Mouse (Mus musculus): ENCODE results near the gene Gng7.

The Gng7 gene

DNA sequence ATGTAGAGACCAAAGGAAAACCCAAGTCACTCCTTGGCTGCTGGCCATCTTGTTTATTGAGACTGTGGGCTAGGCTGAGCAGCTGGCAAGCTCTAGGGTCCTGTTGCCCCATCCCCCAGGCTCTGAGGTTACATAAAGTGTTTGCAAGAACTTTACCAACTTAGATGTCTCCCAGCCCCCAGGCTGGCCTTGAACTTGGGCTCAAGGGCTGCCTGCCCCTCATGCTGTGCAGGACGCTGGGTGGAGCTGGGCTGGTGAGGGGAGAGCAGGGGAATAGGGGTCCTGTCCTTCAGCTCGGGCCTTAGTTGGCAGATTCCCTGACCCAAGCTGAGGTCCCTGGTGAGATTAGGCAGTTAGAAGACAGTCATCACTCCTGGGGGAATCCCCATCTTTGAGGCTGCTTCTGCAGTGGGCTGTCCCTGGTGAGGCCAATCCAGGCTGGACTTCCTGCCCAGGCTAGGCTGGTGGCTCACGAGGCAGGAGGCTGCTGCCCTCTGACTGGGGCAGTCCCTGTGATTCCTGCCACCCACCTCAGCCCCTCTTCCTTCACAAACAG lies 47.6 kb downstream of the Gng7 start:
- DNase-seq (ENCODE audit: low spot score) = no peak

DNA sequence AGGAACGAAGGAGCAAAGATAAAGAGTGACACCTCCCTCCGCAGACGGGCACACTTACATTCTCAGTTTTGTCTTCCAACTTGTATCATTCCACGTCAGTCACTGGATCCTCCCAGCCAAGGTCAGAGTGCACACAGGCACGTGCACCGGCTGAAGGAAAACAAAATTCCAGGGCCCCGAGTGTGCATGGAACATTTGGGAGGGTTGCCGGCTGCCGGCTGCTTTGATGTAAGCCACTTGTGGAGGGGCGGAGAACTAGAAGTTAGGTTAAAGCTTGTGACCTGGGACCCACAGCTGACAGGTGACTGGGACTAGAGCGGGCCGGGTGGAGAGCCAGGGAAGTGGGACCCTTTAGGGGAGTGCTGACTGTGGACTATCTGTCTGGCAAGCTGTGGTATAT lies 48.4 kb downstream of the Gng7 start:
- DNase-seq (ENCODE audit: low spot score) = peak; percentile 74

DNA sequence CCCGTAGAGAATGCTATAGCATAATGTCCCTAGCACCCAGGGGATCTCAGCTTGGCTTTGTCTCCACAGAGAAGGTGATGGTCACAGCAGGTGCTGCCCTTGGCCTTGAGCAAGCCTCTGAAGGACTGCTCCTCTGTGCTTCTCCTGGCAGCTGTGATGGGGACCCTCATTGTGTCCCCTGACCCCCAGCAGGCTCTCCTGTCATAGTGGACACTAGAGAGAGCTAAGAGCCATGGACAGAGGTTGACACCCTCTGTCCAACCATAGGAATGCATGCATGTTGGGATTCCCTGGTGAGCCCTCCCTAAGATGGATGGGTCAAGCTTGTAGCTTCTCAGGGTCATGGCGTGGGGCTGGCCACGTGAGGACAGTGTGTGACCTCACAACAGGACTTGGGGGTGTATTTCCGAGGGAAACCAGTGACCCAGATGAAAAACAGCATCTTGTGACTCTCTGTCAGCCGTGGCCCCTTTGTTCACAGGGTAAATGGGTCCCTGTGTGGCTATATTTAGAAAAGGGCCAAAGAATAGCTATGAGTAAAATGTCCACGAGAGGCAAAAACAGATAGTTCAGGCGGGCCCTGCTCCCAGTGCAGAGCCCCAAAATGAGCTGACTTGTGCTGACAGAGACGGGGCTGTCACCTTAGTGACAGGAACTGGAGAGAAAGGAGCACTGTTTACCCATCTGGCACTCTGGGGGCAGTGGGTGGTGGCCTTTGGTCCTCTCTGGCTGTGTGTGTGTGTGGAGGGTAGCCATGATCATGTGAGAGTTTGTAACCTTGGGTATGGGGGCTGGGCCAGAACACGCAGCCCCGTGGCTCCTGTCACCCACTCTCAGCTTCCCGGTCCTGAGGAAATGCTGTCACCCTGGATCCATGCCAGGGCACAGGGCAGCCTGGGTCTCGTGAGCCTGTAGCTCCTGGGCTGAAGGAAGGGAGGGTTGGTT lies 51.4 kb downstream of the Gng7 start:
- peak; percentile 88 for DNase-seq (ENCODE audit: low spot score)

DNA sequence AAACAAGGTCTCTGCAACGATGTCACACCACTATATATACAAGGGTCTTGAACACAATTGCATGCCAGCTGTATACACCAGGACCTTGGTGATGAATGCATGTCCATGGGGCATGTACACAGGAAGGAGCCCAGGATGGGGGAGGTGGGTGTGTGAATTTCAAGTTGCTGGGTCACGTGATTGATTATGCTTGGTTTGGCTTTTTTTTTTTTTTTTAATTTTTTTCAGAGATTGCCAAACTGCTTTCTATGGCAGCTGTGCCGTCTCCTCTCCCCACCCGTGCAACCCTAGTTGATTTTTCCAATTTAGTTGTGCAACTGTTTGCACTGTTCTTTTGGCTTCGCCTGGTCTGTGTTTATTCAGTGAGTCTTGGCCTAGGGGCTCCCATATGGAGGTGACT lies 52.2 kb downstream of the Gng7 start:
- peak; percentile 80 for DNase-seq (ENCODE audit: low spot score)

DNA sequence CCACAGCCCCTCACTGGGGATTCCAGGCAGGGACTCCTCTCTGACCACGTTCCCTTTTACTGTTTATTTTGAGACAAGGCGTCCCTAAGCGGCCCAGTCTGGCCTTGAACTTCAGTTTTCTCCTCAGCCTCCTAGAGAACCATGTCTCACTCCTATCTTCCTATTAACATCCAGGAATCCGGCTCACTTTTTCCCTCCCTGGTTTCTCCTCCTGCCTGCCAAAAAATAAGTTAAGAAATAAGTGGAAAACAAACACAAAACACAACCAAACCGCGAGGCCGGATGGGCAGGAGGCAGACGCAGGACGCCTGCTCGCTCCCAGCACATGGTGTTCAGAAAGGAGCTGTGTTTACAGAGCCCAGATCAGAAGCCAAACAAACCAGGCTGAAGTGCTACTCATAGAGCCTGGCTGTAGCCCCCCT lies 52.7 kb downstream of the Gng7 start:
- peak; percentile 86 for DNase-seq (ENCODE audit: low spot score)

DNA sequence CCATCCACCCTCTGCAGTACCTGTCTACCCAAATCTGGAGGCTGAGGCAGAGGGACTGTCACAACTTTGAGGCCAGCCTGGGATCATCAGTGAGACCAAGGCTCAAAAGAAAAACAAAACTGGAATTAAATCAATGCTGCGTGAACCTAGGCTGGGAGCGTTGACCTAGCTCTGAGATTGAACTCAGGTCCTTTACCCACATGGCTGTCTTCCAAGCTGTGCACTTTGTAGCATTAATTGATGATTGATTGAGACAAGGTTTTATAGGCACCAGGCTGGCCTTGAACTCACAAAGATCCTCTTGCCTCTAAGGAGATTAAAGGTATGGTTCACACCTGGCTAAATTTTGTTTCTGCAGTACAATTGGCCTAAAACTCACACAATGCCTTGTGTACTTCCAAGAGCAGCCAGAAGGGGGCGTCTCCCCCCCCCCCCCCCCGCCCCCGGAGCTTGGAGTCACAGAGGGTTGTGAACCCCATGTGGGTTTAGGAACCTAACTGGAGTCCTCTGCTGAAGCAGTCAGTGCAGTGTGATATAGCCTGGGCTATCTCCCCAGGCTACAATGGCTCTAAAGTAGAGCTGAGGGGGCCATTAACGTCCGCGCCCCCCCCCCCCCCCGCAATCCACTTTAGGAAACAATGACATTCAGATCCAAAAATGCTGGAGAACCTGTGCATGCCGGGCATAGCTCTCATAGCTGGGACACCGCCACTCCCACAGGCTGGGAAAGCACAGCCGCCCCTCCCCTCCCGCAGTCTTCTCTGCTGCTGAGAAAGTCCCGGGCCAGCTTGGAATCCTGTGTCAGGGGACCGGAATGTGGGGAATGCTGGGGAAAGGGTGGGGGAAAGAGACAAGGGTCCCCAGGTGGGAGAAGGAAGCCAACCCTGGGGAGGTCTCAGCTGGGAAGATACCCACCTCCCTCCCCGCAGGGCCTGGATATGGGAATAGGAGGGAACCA lies 53.9 kb downstream of the Gng7 start:
- peak; percentile 87 for DNase-seq (ENCODE audit: low spot score)

DNA sequence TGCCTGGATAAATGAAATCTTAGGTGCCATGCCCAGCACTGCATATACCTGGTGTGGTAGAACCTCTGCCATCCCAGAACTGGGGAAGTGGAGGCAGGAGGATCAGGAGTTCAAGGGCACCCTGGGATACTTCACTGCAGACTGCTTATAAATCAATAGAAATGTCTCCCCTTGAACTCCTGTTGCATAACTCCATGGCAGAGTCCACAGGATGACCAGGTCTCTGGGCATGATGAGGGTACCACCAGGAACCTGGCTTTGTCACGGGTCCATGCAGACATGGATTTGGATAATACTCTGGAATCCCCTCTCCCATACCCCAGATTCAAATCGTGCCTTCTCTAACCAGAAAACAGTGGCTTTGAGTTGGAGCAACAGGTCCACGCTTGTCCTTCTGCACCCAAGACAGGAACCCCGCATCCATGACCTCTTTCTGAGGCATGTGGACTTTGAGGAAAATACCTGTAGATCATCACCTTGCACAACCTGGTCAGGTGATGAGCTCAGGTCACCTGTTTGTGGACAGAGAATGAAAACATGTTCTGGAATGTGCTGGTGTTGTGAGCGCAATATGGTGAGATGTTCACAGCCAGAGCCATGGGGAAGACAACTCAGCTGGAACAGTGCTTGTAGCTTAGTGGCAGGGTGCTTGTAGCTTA lies 55.6 kb downstream of the Gng7 start:
- DNase-seq (ENCODE audit: low spot score) = no peak

DNA sequence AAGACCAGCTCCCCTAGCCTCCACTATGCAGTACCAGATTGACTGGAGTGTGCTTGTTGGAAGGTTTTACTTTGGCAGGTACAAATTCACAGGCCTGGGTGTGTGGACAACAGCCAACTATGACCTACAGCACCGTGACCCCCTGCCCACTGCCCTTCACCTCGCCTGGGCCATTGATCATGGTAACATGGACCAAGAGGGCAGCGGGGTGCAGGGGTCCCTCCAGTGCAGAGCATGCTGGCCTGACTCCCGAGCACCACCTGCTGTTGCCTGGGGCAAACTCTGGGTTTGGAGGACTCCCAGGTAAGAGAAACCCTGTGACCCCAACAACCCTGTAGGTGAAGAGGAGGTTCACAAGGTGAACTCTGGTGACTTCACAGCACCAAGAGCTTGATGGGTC lies 57.0 kb downstream of the Gng7 start:
- no peak for DNase-seq (ENCODE audit: low spot score)

DNA sequence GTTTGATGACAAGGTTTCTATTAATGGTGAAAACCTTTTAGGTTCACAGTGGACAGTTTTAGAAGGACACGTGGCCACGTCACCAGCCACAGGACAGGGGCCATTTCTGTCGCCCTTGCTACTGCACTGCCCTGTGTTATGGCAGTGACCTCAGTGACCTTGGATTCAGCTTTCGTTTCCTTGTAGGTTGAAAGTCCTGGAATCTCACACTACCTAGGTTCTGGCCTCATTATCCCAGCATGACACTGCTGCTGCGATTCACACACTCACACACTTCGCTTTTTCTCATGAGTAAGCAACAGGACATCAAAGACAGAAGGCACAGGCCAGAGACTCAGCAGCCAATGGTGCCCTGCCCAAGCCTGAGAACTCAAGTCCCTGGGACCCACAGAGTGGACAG lies 57.8 kb downstream of the Gng7 start:
- no peak for DNase-seq (ENCODE audit: low spot score)

DNA sequence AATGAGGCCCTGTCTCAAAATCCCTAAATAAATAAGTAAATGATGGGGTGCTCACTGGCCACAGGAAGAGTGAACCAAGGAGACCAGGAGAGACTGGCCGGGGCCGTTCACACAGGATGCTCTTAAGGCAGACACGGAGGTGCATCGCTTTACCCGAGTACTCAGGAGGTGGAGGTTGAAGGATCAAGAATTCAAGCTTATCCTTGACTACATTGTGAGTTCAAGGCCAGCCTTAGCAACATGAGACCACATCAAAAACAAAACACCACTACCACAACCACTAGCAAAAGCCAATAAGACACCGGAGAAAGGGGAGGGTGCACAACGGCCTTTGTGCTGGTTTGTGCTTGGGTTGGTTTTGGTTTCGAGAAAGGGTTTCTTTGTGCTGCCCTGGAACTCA lies 58.4 kb downstream of the Gng7 start:
- no peak for DNase-seq (ENCODE audit: low spot score)

DNA sequence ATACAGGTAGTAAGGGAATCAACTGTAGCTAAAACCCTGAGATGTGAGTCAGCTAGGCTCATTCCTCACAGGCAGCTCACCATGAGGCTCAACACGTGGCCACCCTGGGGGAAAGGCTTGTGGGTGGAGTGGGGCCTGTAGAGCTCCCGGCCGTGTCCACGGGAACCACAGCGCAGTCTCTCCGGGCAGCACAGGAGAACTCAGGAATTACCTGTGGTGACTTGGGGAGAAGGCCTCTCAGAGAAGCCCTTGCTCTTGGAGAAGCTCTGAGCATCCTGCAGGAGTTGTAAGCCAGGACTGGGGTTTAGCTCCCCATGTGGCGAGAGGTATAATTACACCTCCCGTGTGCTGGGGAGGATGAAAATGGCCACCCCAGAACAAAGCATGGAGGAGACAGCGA lies 59.2 kb downstream of the Gng7 start:
- peak; percentile 71 for DNase-seq (ENCODE audit: low spot score)

DNA sequence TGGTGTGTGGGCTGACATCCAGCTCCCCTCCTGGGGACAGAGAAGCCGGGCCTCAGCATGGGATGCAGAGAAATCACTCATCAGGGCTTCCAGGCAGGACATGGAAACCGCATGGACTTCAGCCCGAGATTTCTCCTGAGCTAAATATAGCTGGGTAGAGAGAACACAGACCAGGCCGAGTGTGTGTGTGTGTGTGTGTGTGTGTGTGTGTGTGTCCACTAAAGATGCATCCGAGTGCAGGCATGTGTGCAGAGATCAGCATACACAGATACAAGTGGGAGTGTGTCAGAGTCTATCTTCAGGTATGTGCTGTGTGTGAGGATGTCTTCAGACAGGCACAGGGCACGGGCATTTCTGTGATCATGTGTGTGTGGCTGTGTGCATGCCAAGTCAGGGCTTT lies 59.9 kb downstream of the Gng7 start:
- no peak for DNase-seq (ENCODE audit: low spot score)

DNA sequence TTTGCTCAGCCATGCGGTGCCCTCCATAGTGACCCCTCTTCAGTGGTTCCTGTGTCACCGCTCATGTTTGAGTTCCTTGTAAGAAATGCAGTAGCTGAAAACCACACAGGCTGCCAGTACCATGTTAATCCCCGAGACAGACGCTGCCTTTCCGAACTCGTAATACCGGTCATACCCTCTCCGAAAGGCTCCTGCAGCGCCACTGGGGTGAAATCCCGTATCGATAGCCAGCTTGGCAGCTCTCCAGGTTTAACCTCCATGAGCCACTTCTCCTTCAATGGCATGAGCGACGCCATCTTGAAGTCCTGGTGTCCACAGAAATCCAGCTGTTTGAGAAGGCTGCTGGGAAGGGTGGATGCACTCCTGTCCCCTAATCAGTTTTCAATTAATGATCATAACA lies 60.3 kb downstream of the Gng7 start:
- no peak for DNase-seq (ENCODE audit: low spot score)

DNA sequence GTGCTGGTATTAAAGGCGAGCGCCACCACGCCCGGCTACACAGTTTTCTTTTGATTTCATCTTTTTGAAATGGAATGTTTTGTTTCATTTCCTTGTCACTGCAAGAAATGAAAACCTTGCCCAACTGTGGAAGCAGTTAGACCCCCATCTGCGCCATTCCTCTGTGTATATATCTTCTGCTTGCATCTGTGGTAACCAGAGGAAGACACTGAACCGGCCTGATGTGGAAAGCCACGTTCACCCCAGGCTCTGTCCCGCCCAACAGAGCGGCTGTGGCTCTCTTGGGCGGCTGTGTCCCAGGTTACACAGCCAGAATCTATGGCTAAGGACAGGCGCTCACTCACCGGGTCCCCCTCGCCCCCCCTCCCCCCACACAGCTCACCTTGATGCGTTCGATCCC lies 62.3 kb downstream of the Gng7 start:
- DNase-seq (ENCODE audit: low spot score) = no peak

DNA sequence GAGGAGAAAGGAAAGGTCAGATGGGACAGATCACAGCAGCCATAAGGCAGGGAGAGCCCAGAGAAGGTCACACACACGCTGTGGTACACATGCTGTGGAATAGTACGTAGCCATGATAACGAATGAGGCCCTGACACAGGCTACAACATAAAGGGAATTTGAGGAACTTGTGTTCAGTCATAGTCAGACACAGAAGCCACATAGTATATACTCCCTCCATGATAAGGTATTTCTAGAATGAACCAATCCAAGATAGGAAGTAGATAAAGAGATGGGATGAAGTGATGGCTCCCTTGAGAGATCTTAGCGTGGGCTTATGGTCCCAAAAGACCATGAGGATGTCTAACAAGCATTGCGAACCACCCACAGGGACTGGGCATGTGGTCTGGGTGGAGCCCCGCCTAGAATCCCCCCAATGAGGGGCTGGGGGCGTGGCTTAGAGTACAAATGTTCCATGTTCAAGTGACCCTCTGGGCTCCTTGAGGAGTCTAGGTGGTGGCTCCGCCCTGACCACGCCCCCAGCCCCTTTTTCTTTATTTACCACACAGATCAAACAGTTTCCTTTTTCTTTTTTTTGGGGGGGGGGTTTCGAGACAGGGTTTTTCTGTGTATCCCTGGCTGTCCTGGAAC lies 62.9 kb downstream of the Gng7 start:
- DNase-seq (ENCODE audit: low spot score) = no peak

DNA sequence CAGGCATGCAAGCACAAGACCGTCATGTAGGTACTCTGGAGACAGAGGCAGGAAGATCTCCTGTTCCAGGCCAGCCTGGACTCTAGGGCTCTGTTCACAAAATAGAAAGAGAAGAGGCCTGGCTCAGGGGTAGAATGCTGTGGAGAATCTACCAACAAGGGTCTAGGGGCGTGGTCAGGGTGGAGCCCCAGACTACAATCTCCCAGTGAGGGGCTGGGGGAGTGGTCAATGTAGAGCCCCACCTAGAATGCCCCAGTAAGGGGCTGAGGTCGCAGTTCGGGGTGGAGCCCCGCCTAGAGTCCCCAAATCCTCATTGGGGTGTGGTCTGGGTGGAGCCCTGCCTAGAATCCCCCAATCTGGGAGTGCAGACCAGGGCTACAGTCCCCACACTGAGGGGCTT lies 64.4 kb downstream of the Gng7 start:
- DNase-seq (ENCODE audit: low spot score) = no peak

DNA sequence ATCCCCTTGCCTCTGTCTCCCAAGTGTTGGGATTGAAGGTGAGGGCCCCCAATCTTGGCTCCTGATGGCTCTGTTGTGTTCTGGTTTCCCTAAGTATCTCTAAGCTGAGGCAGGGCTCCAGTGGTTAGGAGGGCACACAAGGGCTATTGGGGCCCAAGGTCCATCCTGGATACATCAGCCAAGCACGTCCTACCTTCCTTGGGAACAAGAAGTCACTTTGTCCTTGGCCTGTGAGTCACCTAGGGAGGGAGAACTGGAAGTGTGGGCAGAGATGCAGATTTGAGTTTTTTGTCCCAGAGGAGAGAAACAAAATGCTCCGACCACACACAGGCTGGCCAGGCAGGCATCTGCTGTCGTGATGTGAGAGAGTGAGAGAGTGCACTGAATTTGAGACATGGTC lies 65.7 kb downstream of the Gng7 start:
- no peak for DNase-seq (ENCODE audit: low spot score)

DNA sequence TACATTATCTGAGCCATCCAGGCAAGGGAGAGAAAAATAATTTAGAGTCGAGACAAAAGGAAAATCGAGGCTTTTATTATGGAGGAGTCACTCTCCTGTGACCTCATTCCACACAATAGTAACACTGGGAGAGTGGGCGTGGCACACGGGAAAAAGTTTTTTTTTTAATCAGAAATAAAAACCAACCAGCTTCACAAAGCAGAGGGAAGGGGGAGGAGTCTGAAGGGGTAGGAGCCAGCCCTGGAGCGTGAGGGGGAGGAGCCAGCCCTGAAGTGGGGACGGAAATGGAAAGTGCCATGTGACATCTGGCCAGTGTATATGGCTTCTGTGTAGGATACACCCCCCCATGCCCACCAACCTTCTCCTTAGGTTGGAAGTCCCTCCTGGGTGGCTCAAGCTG lies 66.2 kb downstream of the Gng7 start:
- DNase-seq (ENCODE audit: low spot score) = peak; percentile 70

DNA sequence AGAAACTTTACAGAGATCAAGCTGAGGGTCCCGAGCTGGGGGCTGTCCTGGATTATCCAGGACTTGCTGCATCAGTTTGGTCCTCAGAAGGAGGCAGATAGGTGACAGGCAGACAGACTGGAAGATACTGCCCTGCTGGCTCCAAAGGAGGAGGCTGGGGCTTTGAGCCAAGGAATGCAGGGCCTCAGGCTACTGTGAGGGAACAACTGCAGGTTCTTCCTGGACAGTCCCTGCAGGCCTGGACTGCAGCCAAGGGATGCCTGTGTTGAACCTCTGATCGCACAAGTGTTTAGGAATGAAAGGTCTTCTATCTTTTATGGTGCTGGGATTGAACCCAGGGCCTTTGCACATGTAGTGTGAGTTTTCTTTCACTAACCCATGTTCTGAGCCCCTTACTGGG lies 66.9 kb downstream of the Gng7 start:
- no peak for DNase-seq (ENCODE audit: low spot score)

DNA sequence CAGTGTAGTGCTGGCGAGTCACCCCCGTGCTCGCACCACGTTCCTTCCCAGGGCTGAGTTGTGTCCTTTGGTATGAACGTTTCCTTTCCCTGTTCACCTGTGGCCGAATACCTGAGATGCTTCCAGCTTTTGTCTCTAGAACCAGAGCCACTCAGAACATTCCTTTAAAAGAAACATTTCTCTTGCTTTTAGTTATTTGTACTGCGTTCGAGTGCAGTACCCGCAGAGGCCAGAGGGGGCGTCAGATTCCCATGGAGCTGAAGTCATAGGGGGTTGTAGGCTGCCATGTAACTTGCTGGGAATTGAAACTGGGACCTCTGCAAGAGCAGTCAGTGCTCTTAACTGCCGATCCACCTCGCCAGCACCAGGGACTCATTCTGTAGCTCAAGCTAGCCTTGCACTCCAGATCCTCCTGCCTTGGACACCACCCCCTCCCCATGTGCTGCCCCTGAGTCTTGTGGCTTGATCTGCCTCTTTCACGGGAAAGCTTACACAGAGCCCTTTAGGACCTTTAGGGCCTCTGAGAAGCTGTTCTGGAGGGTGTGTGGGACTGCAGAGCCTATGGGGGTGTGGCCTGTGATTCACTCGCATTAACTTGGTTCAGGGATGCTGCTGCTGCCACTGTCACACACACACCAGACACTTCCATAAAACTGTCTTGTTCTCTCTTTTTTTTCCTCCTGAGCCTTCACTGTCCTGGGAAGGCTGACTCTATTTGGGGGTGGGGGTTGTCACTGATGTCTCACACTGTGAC lies 67.9 kb downstream of the Gng7 start:
- no peak for DNase-seq (ENCODE audit: low spot score)

DNA sequence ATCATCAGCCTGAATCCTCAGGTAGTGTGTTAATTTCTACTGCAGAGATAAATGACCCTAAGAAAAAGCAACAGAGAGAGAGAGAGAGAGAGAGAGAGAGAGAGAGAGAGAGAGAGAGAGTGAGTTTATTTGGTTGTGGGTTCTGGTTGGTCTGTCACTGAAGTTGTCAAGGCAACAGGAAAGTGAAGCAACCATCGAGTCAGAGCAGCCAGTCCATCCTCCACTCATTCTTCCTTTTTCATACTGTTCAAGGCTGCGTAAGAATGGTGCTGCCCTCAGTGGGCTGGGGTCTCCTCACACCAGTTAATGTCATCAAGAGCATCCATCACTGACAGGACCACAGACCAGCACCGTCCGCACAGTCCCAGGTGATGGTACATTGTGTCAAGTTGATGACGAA lies 70.5 kb downstream of the Gng7 start:
- DNase-seq (ENCODE audit: low spot score) = no peak

All from lung, postnatal 25 days (tissue).